Mouse (Mus musculus): ENCODE data around the gene Anxa4. TPM values are rescaled to one million over a fixed set of nuclear protein-coding genes. Genes with fewer than 3 reads are reported as not detected.

The Anxa4 gene
- polyA plus RNA-seq, 1 experiment from 2014 or later: 27.9 TPM

GRCm38 (mm10) chr6:86740652-86741051 lies 52.7 kb downstream of the Anxa4 start:
- no peak overlapping the region for H3K9ac ChIP-seq
- H3K4me2 ChIP-seq: no peak overlapping the region
- peaks cover 12% of the 10 kb centered on the region for H3K4me1 ChIP-seq
- no peak overlapping the region for H3K27ac ChIP-seq
- H3K9me3 ChIP-seq (replicated peaks): no peaks in the 10 kb centered on the region
- H3K36me3 ChIP-seq: peaks cover 19% of the 10 kb centered on the region
- no peak overlapping the region for H3K4me3 ChIP-seq
- no peaks in the 10 kb centered on the region for H3K27me3 ChIP-seq (replicated peaks)
- 34% methylated on average over 3 of the region's 3 CpGs for WGBS (ENCODE audit: insufficient replicate concordance)
- no peak for ATAC-seq

- no peak overlapping the region for H3K27ac ChIP-seq
- peaks cover 32% of the 10 kb centered on the region for H3K4me1 ChIP-seq
- H3K9me3 ChIP-seq (replicated peaks): no peaks in the 10 kb centered on the region
- no peak overlapping the region for H3K4me2 ChIP-seq
- H3K9ac ChIP-seq: no peak overlapping the region
- no peak overlapping the region for H3K4me3 ChIP-seq
- peaks cover 15% of the 10 kb centered on the region for H3K36me3 ChIP-seq
- 21% methylated on average over 6 of the region's 6 CpGs for WGBS (ENCODE audit: insufficient replicate concordance)
- ATAC-seq: no peak
- H3K27me3 ChIP-seq (replicated peaks): no peaks in the 10 kb centered on the region
Measured at GRCm38 (mm10) chr6:86736830-86737229, 56.6 kb downstream of the Anxa4 start.

- WGBS (ENCODE audit: insufficient replicate concordance): 73% methylated on average over 4 of the region's 4 CpGs
- no peak for ATAC-seq
- H3K4me2 ChIP-seq: no peak overlapping the region
- no peak overlapping the region for H3K4me3 ChIP-seq
- no peaks in the 10 kb centered on the region for H3K9me3 ChIP-seq (replicated peaks)
- H3K27me3 ChIP-seq (replicated peaks): no peaks in the 10 kb centered on the region
- H3K4me1 ChIP-seq: peaks cover 35% of the 10 kb centered on the region
- peaks cover 10% of the 10 kb centered on the region for H3K36me3 ChIP-seq
- no peak overlapping the region for H3K9ac ChIP-seq
- H3K27ac ChIP-seq: no peak overlapping the region
Measured at GRCm38 (mm10) chr6:86736313-86736712, 57.1 kb downstream of the Anxa4 start.

- no peaks in the 10 kb centered on the region for H3K9me3 ChIP-seq (replicated peaks)
- H3K27ac ChIP-seq: peak within 1 kb of the TSS; percentile 91
- peak within 1 kb of the TSS; percentile 100 for H3K4me2 ChIP-seq
- H3K4me3 ChIP-seq: peak within 1 kb of the TSS; percentile 91
- no peaks in the 10 kb centered on the region for H3K27me3 ChIP-seq (replicated peaks)
- 1% methylated on average over 59 of the region's 59 CpGs for WGBS (ENCODE audit: insufficient replicate concordance)
- ATAC-seq: peak; percentile 96
- peaks cover 41% of the 10 kb centered on the region for H3K4me1 ChIP-seq
- no peaks in the 10 kb centered on the region for H3K36me3 ChIP-seq
- peak within 1 kb of the TSS; percentile 95 for H3K9ac ChIP-seq
Measured at GRCm38 (mm10) chr6:86733183-86733876, 60.1 kb downstream of the Anxa4 start, which contains the start of gene Gmcl1. Gene Gmcl1 (minus strand): TSS chr6:86733383.

GRCm38 (mm10) chr6:86732276-86733173 lies 60.9 kb downstream of the Anxa4 start:
- peak overlapping the region; percentile 95 for H3K9ac ChIP-seq
- peak overlapping the region; percentile 100 for H3K4me2 ChIP-seq
- H3K9me3 ChIP-seq (replicated peaks): no peaks in the 10 kb centered on the region
- H3K27ac ChIP-seq: peak overlapping the region; percentile 91
- no peaks in the 10 kb centered on the region for H3K36me3 ChIP-seq
- H3K4me1 ChIP-seq: peaks cover 41% of the 10 kb centered on the region
- ATAC-seq: peak; percentile 40
- peak overlapping the region; percentile 91 for H3K4me3 ChIP-seq
- under 1% methylated on average over 62 of the region's 62 CpGs for WGBS (ENCODE audit: insufficient replicate concordance)
- H3K27me3 ChIP-seq (replicated peaks): no peaks in the 10 kb centered on the region

GRCm38 (mm10) chr6:86728711-86729110 lies 64.7 kb downstream of the Anxa4 start:
- H3K27ac ChIP-seq: no peak overlapping the region
- no peak overlapping the region for H3K9ac ChIP-seq
- no peaks in the 10 kb centered on the region for H3K9me3 ChIP-seq (replicated peaks)
- H3K4me2 ChIP-seq: no peak overlapping the region
- WGBS (ENCODE audit: insufficient replicate concordance): 78% methylated on average over 5 of the region's 5 CpGs
- no peak for ATAC-seq
- H3K4me1 ChIP-seq: peaks cover 20% of the 10 kb centered on the region
- no peak overlapping the region for H3K4me3 ChIP-seq
- no peaks in the 10 kb centered on the region for H3K27me3 ChIP-seq (replicated peaks)
- 0 out of 2 replicates have a peak, but pooled peaks cover 4% of the 10 kb centered on the region for H3K36me3 ChIP-seq

DNA sequence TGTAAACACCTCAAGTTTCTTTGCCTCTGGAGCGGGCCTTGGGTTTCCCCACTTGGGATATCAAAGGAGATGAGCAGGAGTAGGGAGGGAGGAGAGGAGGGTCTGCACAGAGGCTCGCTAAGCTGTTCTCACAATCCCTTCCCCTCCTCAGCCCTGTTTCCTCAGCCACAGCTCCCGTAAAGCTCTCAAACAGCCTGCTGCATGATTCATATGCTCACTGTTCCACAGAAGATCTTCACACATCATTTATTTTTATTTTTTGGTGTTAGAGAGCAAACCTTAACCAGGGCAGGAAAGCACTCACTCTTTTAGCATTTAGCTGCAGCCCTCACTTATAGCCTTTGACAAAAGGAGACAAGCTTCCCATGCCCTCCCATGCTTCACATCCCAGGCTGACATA lies 71.4 kb downstream of the Anxa4 start:
- Histone ChIP-seq H3K4me1 (no peaks in the 10 kb centered on the region), H3K27me3 (replicated peaks) (no peaks in the 10 kb centered on the region), H3K4me2 (no peak overlapping the region), H3K27ac (no peak overlapping the region), H3K36me3 (peaks cover 10% of the 10 kb centered on the region), H3K9ac (no peak overlapping the region), H3K4me3 (no peak overlapping the region), H3K9me3 (replicated peaks) (no peaks in the 10 kb centered on the region)
- WGBS (ENCODE audit: insufficient replicate concordance): 67% methylated on average over 3 of the region's 3 CpGs
- no peak for ATAC-seq

DNA sequence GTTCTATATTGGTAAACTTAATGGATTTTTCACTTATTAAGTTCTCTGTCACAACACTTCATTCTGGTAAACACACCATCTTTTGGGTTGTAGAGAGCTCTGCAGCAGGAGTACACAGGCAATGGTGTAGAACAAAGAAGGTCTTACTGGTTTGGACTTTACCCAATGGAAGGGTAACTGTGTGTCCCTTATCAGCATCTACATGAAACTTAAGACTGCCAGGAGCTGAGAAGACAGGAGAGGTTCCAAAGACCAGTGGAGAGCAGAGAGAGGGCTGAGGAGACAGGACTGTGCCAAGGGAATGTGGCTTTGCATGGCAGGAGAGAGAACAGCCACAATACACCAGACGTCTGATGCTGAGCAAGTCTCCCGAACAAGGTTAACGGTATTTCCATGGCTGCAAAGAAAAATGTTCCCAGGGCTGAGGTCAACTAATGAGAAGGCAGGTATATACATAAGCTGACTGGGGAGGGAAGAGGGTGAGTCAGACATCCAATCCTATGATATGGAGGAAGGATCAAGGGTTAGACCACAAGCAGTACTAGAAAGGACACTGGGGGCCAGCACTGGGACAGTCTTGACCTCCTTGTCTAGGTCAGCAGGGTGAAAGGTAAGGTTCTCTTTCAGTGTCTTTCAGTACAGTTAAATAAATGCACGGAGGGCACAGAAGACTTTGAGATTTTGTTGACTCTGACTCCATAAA lies 85.2 kb downstream of the Anxa4 start:
- H3K27ac ChIP-seq: no peak overlapping the region
- WGBS (ENCODE audit: insufficient replicate concordance): 89% methylated on average over 4 of the region's 4 CpGs

DNA sequence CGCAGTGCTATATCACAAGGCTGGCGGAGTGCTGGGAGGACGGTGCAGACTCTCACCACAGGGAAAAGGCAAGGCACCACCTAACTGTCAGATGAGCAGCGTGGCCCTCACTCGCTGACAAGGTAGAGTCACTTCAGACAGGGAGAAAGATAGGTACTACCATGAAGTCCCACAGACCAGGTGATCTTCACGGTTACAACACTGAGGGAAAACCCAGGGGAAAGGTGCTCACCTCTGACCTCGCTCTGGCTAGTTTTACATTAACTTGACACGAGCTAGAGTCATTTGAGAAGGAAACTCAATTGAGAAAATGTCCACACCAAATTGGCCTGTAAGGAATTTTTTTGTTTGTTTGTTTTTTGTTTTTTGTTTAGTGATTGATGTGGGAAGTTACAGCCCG lies 90.8 kb downstream of the Anxa4 start:
- H3K9ac ChIP-seq: no peak overlapping the region
- peaks cover 57% of the 10 kb centered on the region for H3K36me3 ChIP-seq
- H3K9me3 ChIP-seq (replicated peaks): no peaks in the 10 kb centered on the region
- 0 out of 2 replicates have a peak, but pooled peaks cover 6% of the 10 kb centered on the region for H3K4me1 ChIP-seq
- no peaks in the 10 kb centered on the region for H3K27me3 ChIP-seq (replicated peaks)
- no peak overlapping the region for H3K4me3 ChIP-seq
- WGBS (ENCODE audit: insufficient replicate concordance): 79% methylated on average over 9 of the region's 9 CpGs
- ATAC-seq: no peak
- H3K4me2 ChIP-seq: no peak overlapping the region
- no peak overlapping the region for H3K27ac ChIP-seq

More for the DNA sequence above, 85.2 kb downstream of the Anxa4 start:
- no peaks in the 10 kb centered on the region for H3K4me1 ChIP-seq
- H3K4me3 ChIP-seq: no peak overlapping the region
- H3K4me2 ChIP-seq: no peak overlapping the region
- peaks cover 28% of the 10 kb centered on the region for H3K36me3 ChIP-seq
- no peak overlapping the region for H3K9ac ChIP-seq
- H3K9me3 ChIP-seq (replicated peaks): no peaks in the 10 kb centered on the region
- no peak for ATAC-seq
- no peaks in the 10 kb centered on the region for H3K27me3 ChIP-seq (replicated peaks)

DNA sequence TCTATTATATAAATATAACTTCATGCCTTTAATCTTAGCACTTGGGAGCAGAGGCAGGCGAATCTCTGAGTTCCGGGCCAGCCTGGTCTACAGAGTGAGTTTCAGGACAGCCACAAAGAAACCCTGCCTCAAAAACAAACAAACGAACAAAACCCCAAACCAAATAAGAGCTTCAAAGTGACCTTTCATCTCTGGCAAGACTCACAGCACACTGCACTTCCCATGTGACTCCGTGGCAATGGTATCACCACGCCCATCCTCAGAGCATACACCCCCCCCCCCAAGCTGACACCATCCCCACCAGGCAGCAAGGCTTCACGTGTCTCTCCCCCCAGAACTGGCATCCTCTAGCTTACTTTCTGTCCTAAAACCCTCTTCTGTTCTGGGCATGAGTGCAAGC lies 95.5 kb downstream of the Anxa4 start:
- Histone ChIP-seq H3K27ac (no peak overlapping the region), H3K9ac (no peak overlapping the region), H3K4me3 (no peak overlapping the region), H3K27me3 (replicated peaks) (no peaks in the 10 kb centered on the region), H3K4me2 (no peak overlapping the region), H3K9me3 (replicated peaks) (no peaks in the 10 kb centered on the region), H3K36me3 (peaks cover 52% of the 10 kb centered on the region), H3K4me1 (0 out of 2 replicates have a peak, but pooled peaks cover 6% of the 10 kb centered on the region)
- WGBS (ENCODE audit: insufficient replicate concordance): 61% methylated on average over 6 of the region's 6 CpGs
- 0 out of 2 replicates have a peak, but pooled peaks have one; percentile 21 for ATAC-seq

DNA sequence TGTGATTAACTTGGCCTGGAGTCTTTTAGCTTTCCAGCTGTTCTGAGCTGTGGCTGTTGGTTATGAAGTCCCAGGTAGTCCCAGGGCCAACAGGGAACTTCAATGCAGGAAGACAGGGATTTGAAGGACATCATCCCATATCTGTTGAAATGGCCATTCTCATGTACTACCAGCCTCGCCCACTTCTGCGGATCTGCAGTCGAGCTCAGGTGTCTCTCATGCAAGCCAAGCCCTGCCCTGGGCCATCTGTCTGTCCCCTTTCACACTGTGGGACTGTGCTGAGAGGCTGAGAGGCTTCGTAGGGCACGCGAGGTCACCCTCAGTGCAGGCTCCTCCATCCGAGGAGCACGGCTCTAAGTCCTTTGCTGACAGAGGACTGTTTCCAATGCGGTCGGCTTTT lies 97.2 kb downstream of the Anxa4 start:
- 0 out of 2 replicates have a peak, but pooled peaks cover 5% of the 10 kb centered on the region for H3K4me1 ChIP-seq
- no peak overlapping the region for H3K27ac ChIP-seq
- H3K4me2 ChIP-seq: no peak overlapping the region
- H3K9me3 ChIP-seq (replicated peaks): no peaks in the 10 kb centered on the region
- H3K27me3 ChIP-seq (replicated peaks): no peaks in the 10 kb centered on the region
- WGBS (ENCODE audit: insufficient replicate concordance): 82% methylated on average over 10 of the region's 10 CpGs
- H3K9ac ChIP-seq: no peak overlapping the region
- no peak for ATAC-seq
- H3K4me3 ChIP-seq: no peak overlapping the region
- peaks cover 39% of the 10 kb centered on the region for H3K36me3 ChIP-seq

DNA sequence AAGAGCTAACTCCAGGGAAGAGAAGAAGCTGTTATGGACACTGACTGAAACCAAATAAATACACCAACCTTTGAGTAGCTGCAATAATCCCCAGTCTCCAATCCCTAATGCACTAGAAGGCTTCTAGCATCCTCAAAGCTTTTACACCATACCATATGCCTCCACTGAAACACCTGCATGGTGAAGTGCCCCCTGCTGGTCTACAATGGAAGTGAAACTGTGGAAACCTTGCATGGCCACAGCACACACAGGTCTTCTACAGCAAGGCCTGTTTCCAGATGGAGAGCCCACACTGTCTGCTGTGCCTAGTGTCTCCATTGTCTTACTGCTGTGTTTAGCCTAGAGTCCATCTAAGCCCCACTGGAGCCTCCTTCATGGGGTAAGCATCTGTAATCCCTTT lies 98.9 kb downstream of the Anxa4 start:
- Histone ChIP-seq H3K9ac (no peak overlapping the region), H3K4me2 (no peak overlapping the region), H3K4me3 (no peak overlapping the region), H3K9me3 (replicated peaks) (no peaks in the 10 kb centered on the region), H3K4me1 (peaks cover 8% of the 10 kb centered on the region), H3K36me3 (peaks cover 31% of the 10 kb centered on the region), H3K27me3 (replicated peaks) (no peaks in the 10 kb centered on the region), H3K27ac (no peak overlapping the region)
- ATAC-seq: no peak

All from liver, embryonic 12.5 days (tissue).